Mouse (Mus musculus): ENCODE data around the gene Kctd5.

Gene Kctd5

GRCm38 (mm10) chr17:24036954-24037353, 36.3 kb downstream of the Kctd5 start:
- DNase-seq, result no peak

DNA sequence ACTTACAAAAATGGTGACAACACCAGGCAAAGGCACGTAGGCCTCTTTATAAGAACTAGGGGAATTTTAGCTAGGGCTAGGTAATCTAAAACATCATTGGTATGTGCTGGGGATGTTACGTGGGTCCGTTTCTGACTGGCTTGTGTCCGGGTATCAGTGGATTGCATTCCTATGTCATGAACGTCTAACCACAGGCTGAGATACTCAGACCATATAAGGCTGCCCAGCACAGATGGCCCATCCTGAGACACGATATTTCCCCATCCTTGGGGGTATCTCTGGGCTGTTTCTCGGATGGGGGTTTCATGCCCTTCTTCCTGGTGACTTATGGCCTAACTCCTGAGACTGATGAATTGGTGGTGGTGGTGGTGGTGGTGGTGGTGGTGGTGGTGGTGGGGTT, 38.2 kb downstream of the Kctd5 start:
- DNase-seq, result no peak

GRCm38 (mm10) chr17:24030551-24030950, 42.7 kb downstream of the Kctd5 start:
- DNase-seq, result no peak

GRCm38 (mm10) chr17:24029477-24029876, 43.8 kb downstream of the Kctd5 start:
- no peak for DNase-seq

GRCm38 (mm10) chr17:24021375-24022199, 51.7 kb downstream of the Kctd5 start:
- DNase-seq, result no peak

GRCm38 (mm10) chr17:24020696-24021095, 52.6 kb downstream of the Kctd5 start:
- no peak for DNase-seq

- DNase-seq, result peak; percentile 46
Observed at GRCm38 (mm10) chr17:24015727-24016126, 57.6 kb downstream of the Kctd5 start.

DNA sequence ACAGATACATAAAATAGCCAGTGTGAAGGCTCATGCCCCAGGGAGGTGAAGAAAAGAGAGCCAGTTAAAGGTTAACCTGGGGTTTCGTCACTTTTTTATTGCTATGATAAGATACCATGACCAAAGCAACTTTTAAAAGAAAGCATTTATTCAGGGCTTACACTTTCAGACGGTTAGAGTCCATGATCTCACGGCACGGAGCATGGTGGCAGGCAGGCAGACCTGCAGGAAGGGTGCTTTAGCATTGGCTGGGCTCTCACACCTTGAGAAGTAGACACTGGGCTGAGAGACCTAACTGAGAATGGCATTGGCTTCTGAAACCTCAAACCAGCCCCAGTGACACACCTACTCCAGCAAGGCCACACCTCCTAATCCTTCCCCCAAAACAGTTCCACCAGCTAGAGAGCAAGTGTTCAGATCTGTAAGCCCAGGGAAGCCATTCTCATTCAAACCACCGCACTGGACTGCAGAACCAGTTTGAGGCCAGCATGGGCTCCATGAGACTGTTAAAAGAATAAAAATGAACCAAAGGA, 58.8 kb downstream of the Kctd5 start:
- DNase-seq, result no peak

- no peak for DNase-seq
Observed at GRCm38 (mm10) chr17:24012921-24013320, 60.4 kb downstream of the Kctd5 start.

DNA sequence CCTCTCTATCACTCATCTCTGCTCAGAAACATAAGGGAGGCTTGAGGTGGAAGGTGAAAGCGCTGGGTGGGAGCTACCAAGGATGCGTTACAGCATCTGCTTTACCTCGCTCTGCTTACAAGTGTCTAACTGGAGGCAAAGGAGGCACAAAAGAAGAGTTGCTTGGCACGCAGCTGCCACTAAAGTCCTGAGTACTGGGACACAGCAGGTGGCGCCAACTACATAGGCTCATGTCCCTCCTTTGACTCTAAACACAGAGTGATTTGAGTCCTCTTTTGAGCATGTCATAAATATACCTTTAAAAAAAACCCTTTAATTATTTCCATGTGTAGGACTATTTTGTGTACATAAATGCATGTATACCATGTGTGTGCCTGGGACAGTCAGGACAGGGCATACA, 63.7 kb downstream of the Kctd5 start:
- no peak for DNase-seq

- no peak for DNase-seq
Observed at GRCm38 (mm10) chr17:24008105-24008504, 65.2 kb downstream of the Kctd5 start.

DNA sequence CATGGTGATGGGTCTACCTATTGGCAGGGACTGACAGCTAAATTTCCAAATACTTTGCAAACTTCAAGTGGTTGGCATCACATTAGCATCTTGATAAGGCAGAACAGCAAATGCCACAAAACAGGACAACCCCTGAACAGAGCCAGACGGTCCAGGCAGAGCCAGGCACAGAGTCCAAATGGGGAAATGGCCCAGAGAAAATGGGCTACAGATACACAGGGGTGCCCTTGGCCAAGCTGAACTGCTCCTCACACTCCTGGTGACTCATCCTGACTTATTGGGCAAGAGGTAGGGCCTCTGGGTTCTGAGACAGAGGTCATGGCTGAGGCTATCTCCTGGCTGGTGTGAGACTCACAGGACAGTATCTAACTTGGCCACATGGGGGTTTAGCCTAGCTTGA, 65.9 kb downstream of the Kctd5 start:
- DNase-seq, result no peak

GRCm38 (mm10) chr17:24006930-24007329, 66.4 kb downstream of the Kctd5 start:
- no peak for DNase-seq

- DNase-seq, result no peak
Observed at GRCm38 (mm10) chr17:24005049-24005448, 68.2 kb downstream of the Kctd5 start.

DNA sequence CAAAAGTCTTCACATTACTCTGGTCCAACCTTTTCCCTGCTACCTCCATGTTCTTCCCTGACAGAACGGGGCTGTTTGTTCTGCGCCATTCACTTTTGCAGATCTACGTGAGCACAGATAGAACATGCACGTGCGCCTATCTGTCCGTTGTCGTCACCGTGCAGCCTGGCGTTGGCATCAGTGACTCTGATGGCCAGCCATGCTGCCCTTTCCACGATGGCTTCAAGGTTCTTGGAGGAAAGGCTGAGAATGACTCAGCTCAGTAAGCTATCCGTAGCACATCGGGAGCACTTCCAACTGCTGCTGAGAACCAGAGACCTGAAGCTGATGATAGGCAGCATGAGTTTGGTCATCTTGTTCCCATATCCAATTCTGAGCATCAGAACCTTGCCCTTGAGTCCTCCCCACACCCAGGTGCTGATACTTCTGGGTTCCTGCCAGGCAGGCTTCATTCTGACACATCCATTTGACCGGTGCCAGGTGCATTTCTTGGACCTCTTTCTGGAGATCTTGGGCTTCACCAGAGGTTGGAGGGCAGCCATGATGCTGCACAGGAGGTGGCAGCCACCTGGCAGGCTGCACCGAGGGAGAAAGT, 69.1 kb downstream of the Kctd5 start:
- no peak for DNase-seq

GRCm38 (mm10) chr17:24000404-24000803, 72.9 kb downstream of the Kctd5 start:
- no peak for DNase-seq

DNA sequence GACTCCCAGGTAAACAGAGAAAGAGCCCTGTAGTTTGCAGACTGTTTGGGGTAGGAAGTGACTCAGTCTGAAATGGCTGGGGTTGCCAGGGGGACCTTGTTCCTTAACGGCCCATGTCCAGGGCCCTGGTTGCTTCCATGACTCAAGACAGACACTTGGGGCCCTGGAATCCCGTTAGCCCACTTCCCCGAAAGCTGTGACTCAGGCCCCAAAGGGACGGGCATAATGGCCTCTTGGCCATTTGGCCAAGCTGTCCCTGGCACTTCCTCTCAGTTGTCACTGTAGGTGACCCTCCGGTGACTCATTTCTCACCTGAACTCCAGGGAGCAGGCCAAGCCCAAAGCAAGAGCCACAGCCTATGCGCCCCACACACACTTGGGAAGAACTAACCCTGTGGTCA, 74.9 kb downstream of the Kctd5 start:
- DNase-seq, result no peak

GRCm38 (mm10) chr17:23997901-23998300, 75.4 kb downstream of the Kctd5 start, which contains the start of gene Prss22:
Gene Prss22 (minus strand): TSS chr17:23998100.
- DNase-seq, result no peak
